Mouse (Mus musculus) cerebellum, adult (tissue): Measurements from ENCODE around the gene Zer1.

ENCODE experiments used
- ATAC-seq: cut with Nextera tagmentation; 2 replicates; pipeline ENCODE4 v1.9.2; 2017; ENCODE audit warnings: mild to moderate bottlenecking, moderate library complexity, mixed read lengths; ENCODE audit not compliant: insufficient number of reproducible peaks, low FRiP score, low TSS enrichment

Gene Zer1

DNA sequence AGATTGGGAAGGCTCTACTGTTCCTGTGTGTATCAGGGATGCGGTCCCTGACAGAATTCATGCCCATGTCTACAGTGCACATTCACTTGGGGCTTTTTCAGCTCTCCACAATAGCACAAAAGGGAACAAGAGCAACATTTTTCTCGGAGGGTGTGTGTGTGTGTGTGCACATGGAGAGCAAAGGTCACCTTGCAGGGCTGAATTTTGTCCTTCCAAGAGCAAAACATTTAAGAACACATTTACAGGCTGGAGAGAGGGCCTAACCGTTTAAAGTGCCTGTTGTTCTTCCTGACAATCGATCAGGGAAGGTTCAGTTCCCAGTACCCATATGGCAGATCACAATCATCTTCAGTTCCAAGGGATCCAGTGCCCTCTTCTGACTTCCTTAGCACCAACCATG is 5.8 kb upstream of the Zer1 start:
- no peak for ATAC-seq

DNA sequence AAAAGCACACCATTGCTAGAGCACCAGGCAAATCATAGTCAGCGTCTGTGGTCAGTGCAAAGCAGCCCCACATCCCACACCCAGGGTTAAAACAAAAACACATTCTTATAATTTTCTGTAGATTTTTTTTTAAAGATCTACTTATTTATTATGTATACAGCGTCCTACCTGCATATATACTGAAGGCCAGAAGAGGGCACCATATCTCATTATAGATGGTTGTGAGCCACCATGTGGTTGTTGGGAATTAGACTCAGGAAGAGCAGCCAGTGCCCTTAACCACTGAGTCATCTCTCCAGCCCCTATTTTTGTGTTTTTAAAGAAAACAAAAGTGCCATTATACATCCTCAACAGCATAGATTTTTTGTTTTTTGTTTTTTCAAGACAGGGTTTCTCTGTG is 4.4 kb upstream of the Zer1 start:
- no peak for ATAC-seq

- peak; percentile 45; the same call in 1 of the 2 replicates for ATAC-seq
These were observed 485 bp downstream of the Zer1 start for GRCm38 (mm10) chr2:30123729-30124471.

- ATAC-seq, result no peak
These were observed 1.6 kb downstream of the Zer1 start for GRCm38 (mm10) chr2:30122766-30123165.

- ATAC-seq, result no peak
These were observed 4.1 kb downstream of the Zer1 start for GRCm38 (mm10) chr2:30120269-30120668.

GRCm38 (mm10) chr2:30119641-30120051 is 4.7 kb downstream of the Zer1 start:
- ATAC-seq, result no peak

DNA sequence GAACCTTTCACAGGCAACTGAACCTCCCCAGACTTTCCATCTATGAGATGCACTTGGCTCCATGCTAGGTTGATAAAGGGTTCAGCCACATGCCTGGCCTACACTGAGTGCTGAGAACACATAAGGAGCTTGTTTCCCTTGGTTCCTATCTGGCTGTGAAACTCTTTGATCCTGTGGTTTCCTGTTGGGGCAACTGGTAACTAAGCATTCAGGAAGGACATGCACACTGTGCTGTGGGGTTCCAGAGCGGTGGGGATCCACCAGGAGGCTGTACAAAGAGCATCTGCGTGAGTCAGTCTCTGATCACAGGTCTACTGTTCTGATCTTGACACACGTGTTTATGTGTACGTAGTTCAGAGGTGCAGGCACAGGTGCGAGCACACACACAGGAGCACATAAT is 11.8 kb downstream of the Zer1 start:
- no peak for ATAC-seq

- ATAC-seq, result no peak
These were observed 12.9 kb downstream of the Zer1 start for GRCm38 (mm10) chr2:30111500-30111899.

GRCm38 (mm10) chr2:30108260-30108659 is 16.1 kb downstream of the Zer1 start:
- no peak for ATAC-seq

GRCm38 (mm10) chr2:30107646-30108045 is 16.7 kb downstream of the Zer1 start:
- no peak for ATAC-seq

GRCm38 (mm10) chr2:30106364-30106763 is 18.0 kb downstream of the Zer1 start:
- no peak for ATAC-seq

- ATAC-seq, result no peak
These were observed 24.2 kb downstream of the Zer1 start for GRCm38 (mm10) chr2:30100214-30100613.

GRCm38 (mm10) chr2:30095882-30096527 is 28.4 kb downstream of the Zer1 start:
- no peak for ATAC-seq

GRCm38 (mm10) chr2:30094208-30094588 is 30.2 kb downstream of the Zer1 start:
- no peak for ATAC-seq

DNA sequence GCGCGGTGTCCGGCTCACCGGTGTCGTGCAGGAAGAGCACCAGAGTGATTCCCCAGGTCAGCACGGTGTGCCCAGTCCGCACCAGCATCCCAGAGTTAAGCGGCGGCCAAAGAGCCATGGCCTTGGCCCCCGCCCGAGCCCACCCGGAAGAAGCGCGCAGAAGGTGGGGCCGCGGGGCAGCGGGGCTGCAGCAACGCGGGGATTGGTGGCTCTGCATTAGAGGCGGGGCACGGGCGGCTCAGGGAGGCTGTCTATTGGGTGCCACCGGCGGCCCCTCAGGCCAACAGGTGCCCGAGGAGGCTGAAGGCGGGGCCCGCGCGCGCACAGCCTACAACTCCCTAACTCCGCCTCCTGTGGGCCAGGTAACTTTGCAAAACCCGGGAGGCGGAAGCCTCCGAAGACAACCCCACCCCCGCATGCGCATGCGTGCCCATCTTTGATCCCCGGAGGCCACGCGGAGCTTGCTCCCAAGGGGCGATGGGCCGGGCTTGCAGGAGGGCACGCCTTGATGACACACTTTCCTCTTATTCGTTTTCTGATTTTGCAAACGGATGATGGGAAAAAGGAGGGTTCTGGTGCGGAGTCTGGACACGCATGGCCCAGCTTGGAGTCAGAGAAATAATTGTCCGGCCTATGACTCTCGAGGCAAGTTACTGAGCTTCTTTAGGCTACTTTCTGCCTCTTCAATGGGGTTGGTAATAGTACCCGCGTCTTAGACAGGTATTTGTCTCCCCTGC is 30.7 kb downstream of the Zer1 start, which contains the start of gene Zdhhc12:
Gene Zdhhc12, minus strand, starts transcription at position 178 of the 737 bp plus-strand sequence.
- ATAC-seq, result peak; percentile 88

GRCm38 (mm10) chr2:30092280-30092918 is 32.0 kb downstream of the Zer1 start:
- ATAC-seq, result no peak

DNA sequence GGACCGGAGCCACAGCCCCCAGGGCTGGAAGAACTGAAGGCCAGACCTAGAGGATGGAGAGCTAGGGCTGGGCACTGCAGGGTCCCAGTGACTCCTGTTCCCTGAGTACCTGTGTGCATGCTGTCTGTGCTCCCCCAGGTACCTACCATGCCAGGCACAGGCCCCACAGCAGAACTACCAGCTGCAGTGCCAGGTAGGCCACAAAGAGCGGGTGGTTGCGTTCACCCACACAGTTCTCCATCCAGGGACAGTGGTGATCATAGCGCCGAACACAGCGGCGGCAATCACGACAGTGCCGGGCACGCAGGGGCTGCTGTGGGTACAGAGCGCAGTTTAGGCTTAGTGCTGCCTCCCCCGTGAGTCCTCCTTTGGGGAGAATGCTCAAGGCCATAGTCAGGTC is 32.9 kb downstream of the Zer1 start:
- ATAC-seq, result no peak

DNA sequence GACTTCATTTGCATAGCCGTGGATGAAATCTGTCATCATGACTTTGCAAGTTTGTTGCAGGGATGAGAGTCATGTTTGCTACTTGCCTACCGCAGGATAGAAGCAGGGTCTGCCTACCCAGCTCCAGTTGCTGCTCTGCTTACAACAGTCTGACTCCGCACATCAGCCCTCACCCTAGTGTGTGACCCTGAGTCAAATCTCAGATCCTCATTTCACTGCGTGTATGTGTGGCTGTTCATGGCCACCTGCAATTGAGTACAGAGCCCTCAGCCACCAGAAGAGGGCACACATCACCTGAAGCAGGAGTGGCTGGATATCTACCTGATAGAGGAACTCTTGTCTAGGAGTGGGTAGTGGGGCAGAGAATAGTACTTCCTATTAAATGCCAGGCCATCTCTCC is 37.1 kb downstream of the Zer1 start:
- ATAC-seq, result no peak

DNA sequence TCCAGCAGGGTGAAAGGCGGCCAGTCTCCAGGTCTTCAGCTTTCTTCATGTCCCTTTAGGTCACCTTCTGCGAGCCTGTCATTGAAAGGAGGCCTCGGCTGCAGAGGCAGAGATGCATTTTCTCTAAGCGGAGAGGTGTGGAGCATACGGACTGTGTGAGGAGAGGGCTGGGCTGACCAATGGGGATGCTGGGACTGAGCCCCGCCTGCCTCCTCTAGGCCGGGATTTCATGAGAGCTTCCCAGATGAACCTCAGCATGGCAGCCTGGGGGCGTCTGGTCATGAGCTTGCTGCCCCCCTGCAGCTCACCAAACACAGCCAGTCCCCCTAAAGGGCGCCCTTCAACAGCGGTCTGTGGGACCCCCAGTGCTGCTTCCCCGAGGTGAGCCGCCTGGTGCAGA is 39.8 kb downstream of the Zer1 start:
- no peak for ATAC-seq

DNA sequence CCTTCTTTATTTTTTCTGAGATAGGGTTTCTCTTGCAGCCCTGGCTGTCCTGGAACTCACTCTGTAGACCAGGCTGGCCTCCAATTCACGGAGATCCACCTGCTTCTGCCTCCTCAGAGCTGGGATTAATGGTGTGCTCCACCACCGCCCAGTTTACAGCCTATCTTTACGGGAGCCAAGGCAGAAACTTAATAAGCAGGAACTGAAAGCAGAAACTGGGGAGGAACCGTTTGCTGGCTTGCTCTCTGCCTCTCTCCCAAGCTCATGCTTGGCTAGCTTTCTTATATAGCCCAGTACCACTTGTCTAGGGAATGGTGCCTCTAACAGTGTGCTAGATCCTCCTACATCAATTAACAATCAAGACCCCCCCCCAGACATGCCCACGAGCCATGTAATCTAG is 40.3 kb downstream of the Zer1 start:
- no peak for ATAC-seq
